ENCODE assay signal across 19 mouse cellular contexts in genomic region chr6:55410119-55410775, GRCm38 (mm10). TPM values are rescaled to one million over a fixed set of nuclear protein-coding genes. Genes with fewer than 3 reads are reported as not detected.
DNase-seq lines count a peak whose midpoint lies in the region; ATAC-seq and TF ChIP-seq lines count a peak whose summit lies in the region.
"Had no signal": no experiment of that assay in that cellular context is flagged by ENCODE, and none has a peak within 500 bp of the region (broad histone marks: within the 10 kb centered on the region; RNA-seq: fewer than 3 reads in every experiment).

No protein-coding gene starts in this region.

- WGBS in liver, embryonic 11.5 days = 35% methylated on average over 7 of the region's 7 CpGs
- WGBS in forebrain, embryonic 15.5 days = 49% methylated on average over 7 of the region's 7 CpGs
- WGBS in liver, embryonic 12.5 days (ENCODE audit: insufficient replicate concordance) = 27% methylated on average over 7 of the region's 7 CpGs

- H3K4me3 ChIP-seq in gastrocnemius, adult 2 months = no peak overlapping the region
- H3K4me3 ChIP-seq in liver, embryonic 11.5 days (ENCODE audit: low read depth, low read length) = no peak overlapping the region
- H3K4me3 ChIP-seq in forebrain, embryonic 15.5 days = no peak overlapping the region
- no peak overlapping the region for H3K4me3 ChIP-seq in liver, embryonic 12.5 days
- H3K4me3 ChIP-seq: liver, embryonic 15.5 days had no signal

- no peaks in the 10 kb centered on the region for H3K36me3 ChIP-seq in liver, embryonic 11.5 days (ENCODE audit: control insufficient read depth, insufficient read depth, low read length)
- H3K36me3 ChIP-seq in forebrain, embryonic 15.5 days = no peaks in the 10 kb centered on the region
- H3K36me3 ChIP-seq in liver, embryonic 12.5 days = no peaks in the 10 kb centered on the region
- H3K36me3 ChIP-seq: liver, embryonic 15.5 days had no signal

- intact Hi-C loops in gastrocnemius, adult 2 months (cut with DNase I) = no loop called here
- intact Hi-C loops in gastrocnemius, postnatal 36 days (cut with DNase I) = no loop called here

- H3K27ac ChIP-seq in gastrocnemius, adult 2 months = peak overlapping the region; percentile 71; the same call in 1 of the 2 replicates
- no peak overlapping the region for H3K27ac ChIP-seq in liver, embryonic 11.5 days (ENCODE audit: low read depth, low read length)
- H3K27ac ChIP-seq in forebrain, embryonic 15.5 days (replicated peaks) = peak overlapping the region; percentile 36; the same call in 1 of the 2 replicates
- H3K27ac ChIP-seq in liver, embryonic 12.5 days = no peak overlapping the region
- H3K27ac ChIP-seq: liver, embryonic 15.5 days had no signal

- no peak overlapping the region for H3K9ac ChIP-seq in liver, embryonic 11.5 days (ENCODE audit: low read depth, low read length)
- H3K9ac ChIP-seq in forebrain, embryonic 15.5 days (replicated peaks) = no peak overlapping the region
- no peak overlapping the region for H3K9ac ChIP-seq in liver, embryonic 12.5 days
- H3K9ac ChIP-seq: liver, embryonic 15.5 days had no signal

- H3K9me3 ChIP-seq in liver, embryonic 11.5 days (ENCODE audit: control insufficient read depth, low read length) = no peaks in the 10 kb centered on the region
- no peaks in the 10 kb centered on the region for H3K9me3 ChIP-seq in forebrain, embryonic 15.5 days
- no peaks in the 10 kb centered on the region for H3K9me3 ChIP-seq in liver, embryonic 12.5 days (replicated peaks)
- H3K9me3 ChIP-seq: liver, embryonic 15.5 days had no signal

- ATAC-seq in liver, embryonic 11.5 days (replicated peaks; ENCODE audit: low FRiP score) = no peak
- no peak for ATAC-seq in forebrain, embryonic 15.5 days (replicated peaks)
- no peak for ATAC-seq in liver, embryonic 12.5 days

- H3K27me3 ChIP-seq in liver, embryonic 11.5 days (replicated peaks; ENCODE audit: control insufficient read depth, insufficient read depth, low read length) = no peaks in the 10 kb centered on the region
- H3K27me3 ChIP-seq in forebrain, embryonic 15.5 days = no peaks in the 10 kb centered on the region
- 0 out of 2 replicates have a peak, but pooled peaks cover 7% of the 10 kb centered on the region for H3K27me3 ChIP-seq in liver, embryonic 12.5 days (replicated peaks)
- H3K27me3 ChIP-seq: liver, embryonic 15.5 days had no signal

- H3K4me1 ChIP-seq in liver, embryonic 11.5 days (replicated peaks; ENCODE audit: control insufficient read depth, insufficient read depth, low read length) = no peaks in the 10 kb centered on the region
- peaks cover 8% of the 10 kb centered on the region for H3K4me1 ChIP-seq in forebrain, embryonic 15.5 days
- H3K4me1 ChIP-seq in liver, embryonic 12.5 days = no peaks in the 10 kb centered on the region
- H3K4me1 ChIP-seq: liver, embryonic 15.5 days had no signal

- TF ChIP-seq CTCF in gastrocnemius, adult 2 months (IDR thresholded peaks at IDR 0.05) = no peak

- no peak overlapping the region for H3K4me2 ChIP-seq in liver, embryonic 11.5 days
- H3K4me2 ChIP-seq in forebrain, embryonic 15.5 days (replicated peaks) = no peak overlapping the region
- H3K4me2 ChIP-seq in liver, embryonic 12.5 days = no peak overlapping the region
- H3K4me2 ChIP-seq: liver, embryonic 15.5 days had no signal

- DNase-seq in gastrocnemius, adult 2 months = peak; percentile 62
- no peak for DNase-seq in gastrocnemius, postnatal 36 days
- peak; percentile 2 for DNase-seq in liver
- DNase-seq in liver, embryonic 11.5 days (ENCODE audit: low spot score) = no peak
- DNase-seq in kidney, postnatal 10 days = peak; percentile 71
- DNase-seq in left cerebral cortex, adult 8-10 months (ENCODE audit: low spot score in 2 of 2) = no peak
- DNase-seq: adrenal gland, adult 8-10 months; B cell, adult 2 months; cerebellum, postnatal 10 days; layer of hippocampus, adult 9-11 months; lung, postnatal 14 days; midbrain, embryonic 14.5 days had no signal

RNA-seq across cellular contexts. Expression of gene Ghrhr, which starts 34.2 kb away (rescaled TPM):
- total RNA-seq in gastrocnemius, adult 2 months (2021) = not detected
- total RNA-seq in gastrocnemius, postnatal 36 days (2021) = not detected
- not detected in 2 replicates for polyA plus RNA-seq in liver, embryonic 11.5 days (2014; fragmentation: Nextera tagmentation; extraction: Ambion mirVana)
- polyA plus RNA-seq in forebrain, embryonic 15.5 days (2015; fragmentation: Nextera tagmentation; extraction: Ambion mirVana) = not detected in 2 replicates
- total RNA-seq in left cerebral cortex, adult 8-10 months (2022) = not detected
- not detected in 2 replicates for polyA plus RNA-seq in liver, embryonic 12.5 days (2016; fragmentation: Nextera tagmentation; extraction: Ambion mirVana)
- total RNA-seq: adrenal gland, adult 8-10 months; ES-E14; left cerebral cortex, postnatal 25 days had no signal
- polyA plus RNA-seq: heart, embryonic 14.5 days; midbrain, embryonic 14.5 days; neural tube, embryonic 11.5 days had no signal

RNA-seq across cellular contexts. Expression of gene Adcyap1r1, which starts 41.5 kb away (rescaled TPM):
- under 1 TPM; 0.87 to 0.92 TPM for total RNA-seq in gastrocnemius, adult 2 months (2021)
- 1 to 10 TPM in 1 of 2 experiments, under 1 TPM in 1; 0.86 to 1.6 TPM for total RNA-seq in gastrocnemius, postnatal 36 days (2021)
- polyA plus RNA-seq in liver, embryonic 11.5 days (2014; fragmentation: Nextera tagmentation; extraction: Ambion mirVana) = 0.33 and 0.78 TPM in 2 replicates
- polyA plus RNA-seq in forebrain, embryonic 15.5 days (2015; fragmentation: Nextera tagmentation; extraction: Ambion mirVana) = 31.5 and 32.1 TPM in 2 replicates
- 100 to 1,000 TPM; 119 to 131 (median 123) TPM for total RNA-seq in left cerebral cortex, adult 8-10 months (2022)
- polyA plus RNA-seq in liver, embryonic 12.5 days (2016; fragmentation: Nextera tagmentation; extraction: Ambion mirVana) = 0.12 and 0.24 TPM in 2 replicates

Comparison
In these comparisons a context has a peak if more than half of its experiments do, and no peak if none do; other contexts are left out.
1. DNase-seq: peak in gastrocnemius, adult 2 months (single experiment), liver (single experiment) and kidney, postnatal 10 days (single experiment); none in gastrocnemius, postnatal 36 days (0 of 2), liver, embryonic 11.5 days (single experiment) and left cerebral cortex, adult 8-10 months (0 of 2).
2. H3K27ac ChIP-seq: peak in gastrocnemius, adult 2 months (single experiment) and forebrain, embryonic 15.5 days (single experiment); none in liver, embryonic 11.5 days (single experiment) and liver, embryonic 12.5 days (single experiment).
3. RNA of gene Adcyap1r1, which starts 41.5 kb away (total RNA-seq): 119 to 131 TPM in left cerebral cortex, adult 8-10 months; 0.86 to 1.6 TPM in gastrocnemius, postnatal 36 days and 0.87 to 0.92 TPM in gastrocnemius, adult 2 months; every median in the first group is over 10 times any median in the second.